Comparison of ENCODE assay signal across 8 mouse cellular contexts in the genomic region with DNA sequence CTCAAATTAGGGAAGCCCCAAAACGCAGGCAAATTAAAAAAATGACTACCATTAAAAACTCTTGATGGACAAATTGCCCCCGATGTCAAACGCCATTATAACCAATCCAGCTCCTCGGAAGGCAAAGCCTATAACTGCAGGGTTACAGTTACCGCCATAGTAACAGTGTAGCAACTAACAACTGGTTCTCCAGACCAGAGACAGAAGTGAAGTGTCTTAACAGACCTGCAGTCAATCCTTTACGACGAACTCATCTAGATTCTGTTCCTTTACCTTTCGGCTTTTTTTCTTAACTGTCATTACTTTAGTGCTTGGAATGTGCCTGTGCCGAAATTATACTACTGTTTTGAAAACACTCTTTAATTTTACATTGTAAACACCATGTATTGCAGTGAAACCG. TPM values are rescaled to one million over a fixed set of nuclear protein-coding genes. Genes with fewer than 3 reads are reported as not detected.
DNase-seq lines count a peak whose midpoint lies in the region; ATAC-seq and TF ChIP-seq lines count a peak whose summit lies in the region.

No protein-coding gene starts in this region.

- no peaks in the 10 kb centered on the region for H3K27me3 ChIP-seq in liver, adult 2 months (ENCODE audit: control insufficient read depth, insufficient read depth, low read length)
- H3K27me3 ChIP-seq in heart, postnatal 0 days (ENCODE audit: control insufficient read depth, insufficient read depth, low read length), result no peaks in the 10 kb centered on the region
- H3K27me3 ChIP-seq in lung, embryonic 16.5 days (ENCODE audit: control insufficient read depth, insufficient read depth, low read depth, low read length), result no peaks in the 10 kb centered on the region

- H3K4me1 ChIP-seq in liver, adult 2 months (ENCODE audit: control insufficient read depth, insufficient read depth, low read length), result peaks cover 6% of the 10 kb centered on the region
- peaks cover 12% of the 10 kb centered on the region for H3K4me1 ChIP-seq in heart, postnatal 0 days (ENCODE audit: control insufficient read depth, insufficient read depth)
- peaks cover 12% of the 10 kb centered on the region for H3K4me1 ChIP-seq in lung, embryonic 16.5 days (replicated peaks; ENCODE audit: control insufficient read depth, insufficient read depth, low read length)

- no peak for TF ChIP-seq EP300 in heart, postnatal 0 days (IDR thresholded peaks at IDR 0.05; ENCODE audit: low read depth)

- peaks cover 13% of the 10 kb centered on the region; the same call in 1 of the 2 replicates for H3K79me2 ChIP-seq in liver, adult 2 months (ENCODE audit: control insufficient read depth, insufficient read depth, low read length)

- 8% methylated on average over 10 of the region's 10 CpGs for WGBS in liver, adult 2 months
- WGBS in heart, postnatal 0 days, result 11% methylated on average over 10 of the region's 10 CpGs
- 15% methylated on average over 10 of the region's 10 CpGs for WGBS in lung, embryonic 16.5 days

- no peak for TF ChIP-seq CTCF in liver, adult 2 months (IDR thresholded peaks at IDR 0.05; ENCODE audit: low read depth, low read length)
- TF ChIP-seq CTCF in heart, postnatal 0 days (IDR thresholded peaks at IDR 0.05; ENCODE audit: low read depth), result no peak

- no peaks in the 10 kb centered on the region for H3K9me3 ChIP-seq in heart, postnatal 0 days (replicated peaks; ENCODE audit: control insufficient read depth, low read length)
- no peaks in the 10 kb centered on the region for H3K9me3 ChIP-seq in lung, embryonic 16.5 days (ENCODE audit: control insufficient read depth, low read length)

- no peaks in the 10 kb centered on the region for H3K36me3 ChIP-seq in liver, adult 2 months (ENCODE audit: control insufficient read depth, insufficient read depth, low read length)
- no peaks in the 10 kb centered on the region for H3K36me3 ChIP-seq in heart, postnatal 0 days (replicated peaks; ENCODE audit: control insufficient read depth, insufficient read depth, low read length)
- H3K36me3 ChIP-seq in lung, embryonic 16.5 days (ENCODE audit: control insufficient read depth, insufficient read depth, low read length), result no peaks in the 10 kb centered on the region

- ATAC-seq in heart, postnatal 0 days (ENCODE audit: insufficient read depth, low read depth), result no peak
- no peak for ATAC-seq in lung, embryonic 16.5 days (ENCODE audit: low read depth)

- H3K4me2 ChIP-seq in heart, postnatal 0 days (ENCODE audit: low read depth, low read length), result peak overlapping the region; percentile 97
- H3K4me2 ChIP-seq in lung, embryonic 16.5 days (ENCODE audit: low read depth, low read length), result peak overlapping the region; percentile 98

- peak overlapping the region; percentile 50 for H3K27ac ChIP-seq in liver, adult 2 months (replicated peaks; ENCODE audit: insufficient read depth, low read depth, low read length)
- H3K27ac ChIP-seq in heart, postnatal 0 days (ENCODE audit: low read depth), result no peak overlapping the region
- H3K27ac ChIP-seq in lung, embryonic 16.5 days (ENCODE audit: low read length), result no peak overlapping the region

- DNase-seq in liver, adult 2 months (ENCODE audit: extremely low read depth, low read depth, low spot score), result peak; percentile 58
- DNase-seq in liver, result no peak
- peak; percentile 25 for DNase-seq in c-Kit-negative CD71-positive TER-119-positive erythroid progenitor cells, embryonic 14.5 days (ENCODE audit: low read depth, low spot score)
- no peak for DNase-seq in heart, postnatal 0 days (ENCODE audit: low spot score)
- DNase-seq in urinary bladder, postnatal 4 days (ENCODE audit: low spot score in 2 of 2), result no peak
- no peak for DNase-seq in cerebellum, adult 9-11 months
- no peak for DNase-seq in left cerebral cortex, adult 9 months (ENCODE audit: low spot score in 2 of 2)

- TF ChIP-seq POLR2A in liver, adult 2 months (IDR thresholded peaks at IDR 0.05; ENCODE audit: extremely low read depth, insufficient read depth, low read length), result no peak

- peak overlapping the region; percentile 71 for H3K9ac ChIP-seq in liver, adult 2 months (ENCODE audit: low read depth, low read length)
- H3K9ac ChIP-seq in heart, postnatal 0 days (replicated peaks; ENCODE audit: low read depth, low read length), result peak overlapping the region; percentile 85
- H3K9ac ChIP-seq in lung, embryonic 16.5 days (ENCODE audit: low read length), result peak overlapping the region; percentile 95

- H3K4me3 ChIP-seq in liver, adult 2 months (ENCODE audit: insufficient read depth, low read depth, low read length), result peak overlapping the region; percentile 63
- peak overlapping the region; percentile 79 for H3K4me3 ChIP-seq in heart, postnatal 0 days (ENCODE audit: low read depth, low read length)
- H3K4me3 ChIP-seq in lung, embryonic 16.5 days (ENCODE audit: low read length), result peak overlapping the region; percentile 90

RNA-seq across cellular contexts. Expression of a gene that starts 1.4 kb away (rescaled TPM):
- total RNA-seq in liver, adult 2 months (2014; rRNA removed), result 42.8 and 45.7 TPM in 2 replicates
- polyA plus RNA-seq in liver, adult 2 months (2012; rRNA removed), result 36.1 and 42.2 TPM in 2 replicates
- 28.4 and 38.1 TPM in 2 replicates for total RNA-seq in heart, postnatal 0 days (2014; rRNA removed; ENCODE audit: low replicate concordance)
- 10.2 and 10.4 TPM in 2 replicates for polyA plus RNA-seq in heart, postnatal 0 days (2015; fragmentation: Nextera tagmentation; extraction: Ambion mirVana)
- 13.4 and 15.0 TPM in 2 replicates for polyA plus RNA-seq in lung, embryonic 16.5 days (2015; fragmentation: Nextera tagmentation; extraction: Ambion mirVana)

Comparison
In these comparisons a context has a peak if more than half of its experiments do, and no peak if none do; other contexts are left out.
1. DNase-seq: peak in liver, adult 2 months (single experiment) and c-Kit-negative CD71-positive TER-119-positive erythroid progenitor cells, embryonic 14.5 days (single experiment); none in liver (single experiment), heart, postnatal 0 days (single experiment), urinary bladder, postnatal 4 days (0 of 2), cerebellum, adult 9-11 months (single experiment) and left cerebral cortex, adult 9 months (0 of 2).
2. Peak in every context shown above with its lines, with median percentiles within 50 percentile points of each other: H3K4me3 ChIP-seq and H3K9ac ChIP-seq.